Mouse (Mus musculus) left cerebral cortex, postnatal 36 days (tissue): ENCODE results near the gene Pip. TPM values are rescaled to one million over a fixed set of nuclear protein-coding genes. Genes with fewer than 3 reads are reported as not detected.

Experiments
- DNase-seq, 2 experiments: peaks; one replicate each; pipeline ENCODE4 v3.0.0; 2021 to 2022; ENCODE audit warnings: low spot score in 2 of 2, mixed read lengths in 1 of 2
- intact Hi-C: fragments of 180-260 bp; cut with DNase I; formaldehyde crosslinking; loops from one replicate; pipeline ENCODE4 v1.15.1; 2025
- total RNA-seq, 2 experiments: library from RNA; stranded (reverse); gene quantifications; 2 replicates each; pipeline ENCODE4 v1.2.3; 2021

Gene Pip
- not detected for total RNA-seq

DNA sequence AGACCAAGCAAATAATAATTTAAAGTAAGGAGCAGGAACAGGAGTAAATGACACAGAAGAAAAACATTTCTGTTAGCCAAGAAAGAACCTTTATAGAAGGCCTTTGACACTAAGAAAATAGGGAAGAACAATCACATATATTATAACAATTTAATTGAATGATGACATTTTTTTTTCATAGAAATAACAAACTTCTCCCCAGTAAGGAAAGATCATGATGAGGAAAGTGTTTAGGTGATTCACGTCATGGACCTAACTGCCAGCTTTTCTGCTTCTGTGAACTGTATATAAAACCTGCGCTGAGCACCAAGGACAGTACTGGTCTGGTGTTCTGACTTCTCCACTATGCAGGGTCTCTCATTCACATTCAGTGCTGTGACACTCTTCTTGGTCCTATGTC is at the start of gene Pip:
TSS of gene Pip (plus strand) at position 301 of the 400 bp plus-strand sequence.
- intact Hi-C loops, result no loop called here
- no peak for DNase-seq

DNA sequence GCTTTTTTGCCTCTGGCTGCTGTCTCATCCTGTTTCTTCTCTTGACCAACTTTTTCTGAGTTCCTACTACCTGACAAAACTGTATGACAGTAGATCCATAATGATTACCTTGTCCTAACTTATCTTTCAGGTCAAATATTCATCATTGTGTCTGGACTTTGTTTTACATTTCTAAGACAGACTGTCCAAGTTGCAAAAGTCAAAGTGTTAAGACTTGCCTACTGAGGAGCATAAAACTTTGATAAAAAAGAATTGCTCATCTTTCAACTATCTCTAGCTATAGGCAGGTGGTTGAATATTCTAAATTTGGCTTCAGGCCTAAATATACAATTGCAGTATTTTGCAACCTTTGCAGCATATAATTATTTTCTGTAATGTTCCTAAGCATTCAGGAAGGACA is 23.2 kb upstream of the Pip start:
- DNase-seq, result no peak
- intact Hi-C loops, result no loop called here

GRCm38 (mm10) chr6:41829516-41829915 is 17.8 kb upstream of the Pip start:
- intact Hi-C loops, result no loop called here
- no peak for DNase-seq

DNA sequence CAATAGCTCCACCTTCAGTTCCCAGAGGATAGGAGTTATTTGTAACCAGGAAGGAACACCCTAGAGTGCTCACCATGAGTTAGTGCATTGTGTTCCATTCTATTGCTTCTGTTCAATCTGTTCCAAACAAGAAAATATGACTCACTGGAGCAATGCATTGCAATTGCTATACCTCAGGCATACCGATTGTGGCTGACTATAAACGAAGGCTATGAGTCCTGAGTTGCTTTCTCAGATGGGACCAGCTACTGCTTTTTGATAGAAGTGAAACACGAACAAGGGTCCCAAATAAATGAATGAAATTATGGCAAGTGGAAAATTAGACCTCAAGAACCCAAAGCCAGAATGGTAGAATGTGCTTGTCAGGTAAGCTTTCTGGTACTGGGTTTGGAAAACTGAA is 5.4 kb downstream of the Pip start, which contains the start of gene Sval2:
TSS of gene Sval2 (plus strand) at position 301 of the 400 bp plus-strand sequence.
- no peak for DNase-seq
- intact Hi-C loops, result no loop called here

- no peak for DNase-seq
- intact Hi-C loops, result no loop called here
Observed at GRCm38 (mm10) chr6:41864038-41864437, 16.7 kb downstream of the Pip start.

Other genes starting within 250 kb of the Pip start
- gene Ephb6, start 242.1 kb upstream of the Pip start, total RNA-seq, result 100 to 1,000 TPM; 106 to 156 TPM
- 1 to 10 TPM; 1.9 to 3.2 TPM for gene Trpv6, start 211.1 kb upstream of the Pip start, total RNA-seq
- not detected for gene Trpv5, start 166.8 kb upstream of the Pip start, total RNA-seq
- not detected for gene Llcfc1, start 163.1 kb upstream of the Pip start, total RNA-seq
- not detected for gene Kel, start 143.2 kb upstream of the Pip start, total RNA-seq
- gene Olfr459, start 72.4 kb upstream of the Pip start, total RNA-seq, result not detected
- not detected for gene Sval2, start 5.5 kb downstream of the Pip start, total RNA-seq
- gene Sval1, start 104.1 kb downstream of the Pip start, total RNA-seq, result not detected
- not detected for gene Sval3, start 120.6 kb downstream of the Pip start, total RNA-seq
- not detected for gene Sva, start 190.9 kb downstream of the Pip start, total RNA-seq